Mouse (Mus musculus) limb, embryonic 14.5 days (tissue): Measurements from ENCODE around the gene Gnai2. TPM values are rescaled to one million over a fixed set of nuclear protein-coding genes. Genes with fewer than 3 reads are reported as not detected.

Experiments used
- ATAC-seq: fragments of 200-750 bp; cut with Nextera tagmentation; 2 replicates; pipeline ENCODE4 v1.8.0; 2017; ENCODE audit warnings: low read depth, moderate number of reproducible peaks, moderate TSS enrichment; ENCODE audit not compliant: low FRiP score
- DNase-seq: peaks from one replicate; pipeline ENCODE4 v3.0.0-alpha.2; 2015; ENCODE audit warnings: low spot score
- H3K27ac ChIP-seq: fragments of 300-500 bp; sonication (generic); replicated peaks from 2 replicates; pipeline ENCODE4 v1.5.1; 2014; ENCODE audit warnings: low read depth, mild to moderate bottlenecking, low read length, moderate library complexity, mixed read lengths
- H3K27me3 ChIP-seq: fragments of 300-500 bp; sonication (generic); 2 replicates; pipeline ENCODE4 v1.6.1; 2014; ENCODE audit warnings: low read length, mixed read lengths; ENCODE audit not compliant: control insufficient read depth, insufficient read depth
- H3K36me3 ChIP-seq: fragments of 300-500 bp; sonication (generic); 2 replicates; pipeline ENCODE4 v1.6.1; 2014; ENCODE audit warnings: mild to moderate bottlenecking, low read length, moderate library complexity, mixed read lengths; ENCODE audit not compliant: control insufficient read depth, insufficient read depth
- H3K4me1 ChIP-seq: fragments of 300-500 bp; sonication (generic); 2 replicates; pipeline ENCODE4 v1.6.1; 2014; ENCODE audit warnings: antibody characterized with exemption, low read length, mixed read lengths; ENCODE audit not compliant: control insufficient read depth, insufficient read depth
- H3K4me2 ChIP-seq: fragments of 300-500 bp; sonication (generic); replicated peaks from 2 replicates; pipeline ENCODE4 v1.6.1; 2014; ENCODE audit warnings: low read depth, mild to moderate bottlenecking, low read length, moderate library complexity; ENCODE audit not compliant: severe bottlenecking
- H3K4me3 ChIP-seq: fragments of 300-500 bp; sonication (generic); replicated peaks from 2 replicates; pipeline ENCODE4 v1.5.1; 2014; ENCODE audit warnings: low read length
- H3K9ac ChIP-seq: fragments of 300-500 bp; sonication (generic); 2 replicates; pipeline ENCODE4 v1.6.1; 2014; ENCODE audit warnings: mild to moderate bottlenecking, low read depth, low read length, moderate library complexity; ENCODE audit not compliant: severe bottlenecking
- H3K9me3 ChIP-seq: fragments of 300-500 bp; sonication (generic); 2 replicates; pipeline ENCODE4 v1.6.1; 2016; ENCODE audit warnings: low read length; ENCODE audit not compliant: control insufficient read depth
- POLR2A ChIP-seq: fragments of 200-500 bp; IDR thresholded peaks from 2 replicates; pipeline ENCODE4 v1.8.0; 2012; ENCODE audit warnings: inconsistent platforms, mild to moderate bottlenecking, moderate library complexity, borderline replicate concordance; ENCODE audit not compliant: insufficient read depth, insufficient read length; ENCODE audit errors: extremely low read depth
- WGBS: fragments of 180-500 bp; shearing (Covaris S2); extraction: QIAGEN DNeasy Blood & Tissue Kit; methylation state at CpG from one replicate; pipeline ENCODE4 v1.1.7; 2014; 5-methylcytosine and 5-hydroxymethylcytosine counted together
- polyA plus RNA-seq, 2 experiments: library from polyadenylated mRNA; depleted of rRNA in 1 of 2; stranded (reverse) in 1 of 2; unstranded in 1 of 2; fragments of >200 nt; fragmentation: Nextera tagmentation in 1 of 2; extraction: Ambion mirVana in 1 of 2; gene quantifications; 2 replicates each; pipeline versions ENCODE4 v1.2.1 to v1.2.3; 2012 to 2014

The Gnai2 gene
- polyA plus RNA-seq, 2 experiments: 392 to 496 TPM

- DNase-seq: peak; percentile 93
- 1% methylated on average over 32 of the region's 32 CpGs for WGBS
These were observed 54.5 kb downstream of the Gnai2 start, which contains the start of gene Hyal3 for GRCm38 (mm10) chr9:107580501-107581317. Gene Hyal3, plus strand, starts transcription at chr9:107580818.

GRCm38 (mm10) chr9:107579023-107579900 lies 55.9 kb downstream of the Gnai2 start:
- peak overlapping the region; percentile 83; the same call in 1 of the 2 replicates for H3K4me2 ChIP-seq
- TF ChIP-seq POLR2A: no peak

More at GRCm38 (mm10) chr9:107580501-107581317, 54.5 kb downstream of the Gnai2 start, which contains the start of gene Hyal3:
- Histone ChIP-seq H3K4me3 (peak within 1 kb of the TSS; percentile 57), H3K4me2 (peak within 1 kb of the TSS; percentile 83), H3K4me1 (peaks cover 30% of the 10 kb centered on the region), H3K9ac (peak within 1 kb of the TSS; percentile 77), H3K27me3 (no peaks in the 10 kb centered on the region), H3K36me3 (peaks cover 13% of the 10 kb centered on the region), H3K9me3 (no peaks in the 10 kb centered on the region), H3K27ac (peak within 1 kb of the TSS; percentile 91)
- peak; percentile 85; the same call in 1 of the 2 replicates for TF ChIP-seq POLR2A
- peak; percentile 81 for ATAC-seq

GRCm38 (mm10) chr9:107578587-107578986 lies 56.6 kb downstream of the Gnai2 start, which contains the start of gene Naa80:
Gene Naa80, plus strand, starts transcription at chr9:107578887.
- Histone ChIP-seq H3K27ac (no peak within 1 kb of the TSS), H3K4me1 (peaks cover 30% of the 10 kb centered on the region), H3K4me3 (no peak within 1 kb of the TSS)

More at GRCm38 (mm10) chr9:107579023-107579900, 55.9 kb downstream of the Gnai2 start:
- ATAC-seq: no peak
- Histone ChIP-seq H3K9me3 (no peaks in the 10 kb centered on the region), H3K36me3 (peaks cover 18% of the 10 kb centered on the region), H3K9ac (no peak overlapping the region), H3K4me1 (peaks cover 30% of the 10 kb centered on the region), H3K4me3 (no peak overlapping the region), H3K27me3 (no peaks in the 10 kb centered on the region), H3K27ac (no peak overlapping the region)
- WGBS: 94% methylated on average over 14 of the region's 14 CpGs
- no peak for DNase-seq

DNA sequence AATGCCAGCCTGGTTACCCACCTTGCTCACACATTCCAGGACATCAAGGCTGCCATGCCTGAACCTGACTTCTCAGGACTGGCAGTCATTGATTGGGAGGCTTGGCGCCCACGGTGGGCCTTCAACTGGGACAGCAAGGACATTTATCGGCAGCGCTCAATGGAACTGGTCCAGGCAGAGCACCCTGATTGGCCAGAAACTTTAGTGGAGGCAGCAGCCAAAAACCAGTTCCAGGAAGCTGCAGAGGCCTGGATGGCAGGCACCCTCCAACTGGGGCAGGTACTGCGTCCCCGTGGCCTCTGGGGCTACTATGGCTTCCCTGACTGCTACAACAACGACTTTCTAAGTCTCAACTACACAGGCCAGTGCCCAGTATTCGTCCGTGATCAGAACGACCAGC lies 57.3 kb downstream of the Gnai2 start:
- Histone ChIP-seq H3K9me3 (no peaks in the 10 kb centered on the region), H3K36me3 (peaks cover 18% of the 10 kb centered on the region), H3K27me3 (no peaks in the 10 kb centered on the region), H3K4me3 (no peak overlapping the region), H3K27ac (no peak overlapping the region), H3K4me1 (peaks cover 30% of the 10 kb centered on the region), H3K4me2 (0 out of 2 replicates have a peak overlapping the region, but pooled peaks have one; percentile 3), H3K9ac (no peak overlapping the region)
- WGBS: 88% methylated on average over 10 of the region's 10 CpGs
- no peak for DNase-seq
- no peak for ATAC-seq
- no peak for TF ChIP-seq POLR2A

More at GRCm38 (mm10) chr9:107578587-107578986, 56.6 kb downstream of the Gnai2 start, which contains the start of gene Naa80:
- ATAC-seq (no peak), DNase-seq (no peak)
- no peak within 1 kb of the TSS for H3K9ac ChIP-seq
- 0 out of 2 replicates have a peak within 1 kb of the TSS, but pooled peaks have one; percentile 83 for H3K4me2 ChIP-seq
- H3K27me3 ChIP-seq: no peaks in the 10 kb centered on the region
- H3K9me3 ChIP-seq: no peaks in the 10 kb centered on the region
- TF ChIP-seq POLR2A: no peak
- H3K36me3 ChIP-seq: peaks cover 15% of the 10 kb centered on the region
- WGBS: 78% methylated on average over 3 of the region's 3 CpGs
